Comparison of ENCODE assay signal across 23 mouse cellular contexts in the genomic region with DNA sequence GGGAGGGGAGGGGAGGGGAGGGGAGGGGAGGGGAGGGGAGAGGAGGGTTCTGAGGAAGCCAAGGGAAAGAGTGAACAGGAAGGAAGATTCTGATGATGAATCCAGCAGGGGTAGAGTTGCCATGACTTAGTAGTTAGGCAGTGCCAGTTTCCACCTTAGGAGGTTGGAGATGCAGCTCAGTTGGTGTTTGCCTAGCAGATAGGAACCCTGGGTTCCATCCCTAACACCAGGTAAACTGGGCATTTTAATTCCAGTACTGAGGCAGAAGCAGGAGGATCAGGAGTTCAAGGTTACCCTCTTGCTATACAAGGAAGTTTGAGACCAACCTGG. TPM values are rescaled to one million over a fixed set of nuclear protein-coding genes. Genes with fewer than 3 reads are reported as not detected.
DNase-seq lines count a peak whose midpoint lies in the region; ATAC-seq lines count a peak whose summit lies in the region.
"Had no signal": no experiment of that assay in that cellular context is flagged by ENCODE, and none has a peak within 500 bp of the region (broad histone marks: within the 10 kb centered on the region; RNA-seq: fewer than 3 reads in every experiment).

No protein-coding gene starts in this region.

- H3K27ac ChIP-seq in heart, embryonic 16.5 days (ENCODE audit: low read length) = peak overlapping the region; percentile 46; the same call in 1 of the 2 replicates
- H3K27ac ChIP-seq in heart, embryonic 11.5 days (ENCODE audit: low read depth, low read length) = no peak overlapping the region
- H3K27ac ChIP-seq in liver, embryonic 12.5 days = 0 out of 2 replicates have a peak overlapping the region, but pooled peaks have one; percentile 25
- no peak overlapping the region for H3K27ac ChIP-seq in liver, embryonic 11.5 days (ENCODE audit: low read depth, low read length)
- peak overlapping the region; percentile 66; the same call in 1 of the 2 replicates for H3K27ac ChIP-seq in intestine, embryonic 16.5 days (ENCODE audit: low read length)

- no peaks in the 10 kb centered on the region for H3K36me3 ChIP-seq in heart, embryonic 16.5 days (ENCODE audit: control insufficient read depth, insufficient read depth)
- H3K36me3 ChIP-seq in heart, embryonic 11.5 days (ENCODE audit: control insufficient read depth, insufficient read depth, low read length) = no peaks in the 10 kb centered on the region
- H3K36me3 ChIP-seq in liver, embryonic 12.5 days = no peaks in the 10 kb centered on the region
- no peaks in the 10 kb centered on the region for H3K36me3 ChIP-seq in liver, embryonic 11.5 days (ENCODE audit: control insufficient read depth, insufficient read depth, low read length)
- no peaks in the 10 kb centered on the region for H3K36me3 ChIP-seq in intestine, embryonic 16.5 days (ENCODE audit: control insufficient read depth, insufficient read depth, low read length)
- H3K36me3 ChIP-seq: embryonic facial prominence, embryonic 10.5 days; G1E; heart, embryonic 12.5 days; hindbrain, embryonic 12.5 days had no signal

- H3K27me3 ChIP-seq in heart, embryonic 16.5 days (ENCODE audit: control insufficient read depth, insufficient read depth, low read length) = no peaks in the 10 kb centered on the region
- no peaks in the 10 kb centered on the region for H3K27me3 ChIP-seq in heart, embryonic 11.5 days (ENCODE audit: control insufficient read depth, insufficient read depth, low read length)
- no peaks in the 10 kb centered on the region for H3K27me3 ChIP-seq in liver, embryonic 12.5 days (replicated peaks)
- no peaks in the 10 kb centered on the region for H3K27me3 ChIP-seq in liver, embryonic 11.5 days (replicated peaks; ENCODE audit: control insufficient read depth, insufficient read depth, low read length)
- H3K27me3 ChIP-seq in intestine, embryonic 16.5 days (replicated peaks; ENCODE audit: control insufficient read depth, insufficient read depth, low read length) = no peaks in the 10 kb centered on the region
- H3K27me3 ChIP-seq: forebrain, embryonic 13.5 days; heart, embryonic 12.5 days; hindbrain, embryonic 12.5 days had no signal

- no peaks in the 10 kb centered on the region for H3K9me3 ChIP-seq in heart, embryonic 16.5 days (replicated peaks; ENCODE audit: control insufficient read depth, low read length)
- no peaks in the 10 kb centered on the region for H3K9me3 ChIP-seq in heart, embryonic 11.5 days (replicated peaks; ENCODE audit: control insufficient read depth, low read length)
- H3K9me3 ChIP-seq in liver, embryonic 12.5 days (replicated peaks) = no peaks in the 10 kb centered on the region
- no peaks in the 10 kb centered on the region for H3K9me3 ChIP-seq in liver, embryonic 11.5 days (ENCODE audit: control insufficient read depth, low read length)
- H3K9me3 ChIP-seq in intestine, embryonic 16.5 days (ENCODE audit: control insufficient read depth, low read length) = no peaks in the 10 kb centered on the region
- H3K9me3 ChIP-seq: forebrain, embryonic 13.5 days; G1E; heart, embryonic 12.5 days; hindbrain, embryonic 12.5 days had no signal

- H3K4me3 ChIP-seq in heart, embryonic 16.5 days (ENCODE audit: low read length) = no peak overlapping the region
- H3K4me3 ChIP-seq in heart, embryonic 11.5 days (ENCODE audit: low read depth, low read length) = no peak overlapping the region
- no peak overlapping the region for H3K4me3 ChIP-seq in liver, embryonic 12.5 days
- no peak overlapping the region for H3K4me3 ChIP-seq in liver, embryonic 11.5 days (ENCODE audit: low read depth, low read length)
- no peak overlapping the region for H3K4me3 ChIP-seq in intestine, embryonic 16.5 days (ENCODE audit: low read length)

- no peak for ATAC-seq in heart, embryonic 16.5 days (replicated peaks; ENCODE audit: extremely low read depth, insufficient read depth, low FRiP score)
- ATAC-seq in heart, embryonic 11.5 days (replicated peaks; ENCODE audit: insufficient number of reproducible peaks, low FRiP score, low TSS enrichment) = no peak
- no peak for ATAC-seq in liver, embryonic 12.5 days
- no peak for ATAC-seq in liver, embryonic 11.5 days (replicated peaks; ENCODE audit: low FRiP score)
- no peak for ATAC-seq in intestine, embryonic 16.5 days
- ATAC-seq: CD4-positive, CD25-positive, alpha-beta regulatory T cell, adult 4 months; forebrain, embryonic 13.5 days; forebrain, postnatal 0 days; hindbrain, embryonic 16.5 days had no signal

- no peak overlapping the region for H3K4me2 ChIP-seq in heart, embryonic 16.5 days (ENCODE audit: low read depth, low read length)
- no peak overlapping the region for H3K4me2 ChIP-seq in heart, embryonic 11.5 days
- no peak overlapping the region for H3K4me2 ChIP-seq in liver, embryonic 12.5 days
- no peak overlapping the region for H3K4me2 ChIP-seq in liver, embryonic 11.5 days
- H3K4me2 ChIP-seq in intestine, embryonic 16.5 days (ENCODE audit: low read depth, low read length) = no peak overlapping the region

- peaks cover 46% of the 10 kb centered on the region for H3K4me1 ChIP-seq in heart, embryonic 16.5 days (ENCODE audit: control insufficient read depth, insufficient read depth, low read length)
- H3K4me1 ChIP-seq in heart, embryonic 11.5 days (ENCODE audit: control insufficient read depth, insufficient read depth, low read length) = peaks cover 9% of the 10 kb centered on the region
- H3K4me1 ChIP-seq in liver, embryonic 12.5 days = peaks cover 73% of the 10 kb centered on the region
- peaks cover 13% of the 10 kb centered on the region for H3K4me1 ChIP-seq in liver, embryonic 11.5 days (replicated peaks; ENCODE audit: control insufficient read depth, insufficient read depth, low read length)
- H3K4me1 ChIP-seq in intestine, embryonic 16.5 days (ENCODE audit: control insufficient read depth, insufficient read depth, low read length) = peaks cover 36% of the 10 kb centered on the region

- DNase-seq in liver, embryonic 11.5 days (ENCODE audit: low spot score) = no peak
- peak; percentile 50 for DNase-seq in 416B (ENCODE audit: low read depth)
- DNase-seq in ovary, postnatal 10 days (ENCODE audit: low spot score) = no peak
- no peak for DNase-seq in layer of hippocampus, adult 18-20 months (ENCODE audit: low spot score in 2 of 2)
- DNase-seq: adrenal gland, adult 8-10 months; adrenal gland, postnatal 36 days; B cell, adult 2 months; cerebellum, adult 2 months; cerebellum, postnatal 10 days; forebrain, postnatal 0 days; gastrocnemius, adult 2 months; gastrocnemius, postnatal 25 days had no signal

- no peak overlapping the region for H3K9ac ChIP-seq in heart, embryonic 16.5 days (ENCODE audit: low read length)
- no peak overlapping the region for H3K9ac ChIP-seq in heart, embryonic 11.5 days (ENCODE audit: low read depth, low read length)
- H3K9ac ChIP-seq in liver, embryonic 12.5 days = no peak overlapping the region
- H3K9ac ChIP-seq in liver, embryonic 11.5 days (ENCODE audit: low read depth, low read length) = no peak overlapping the region
- no peak overlapping the region for H3K9ac ChIP-seq in intestine, embryonic 16.5 days (ENCODE audit: low read depth, low read length)

RNA-seq across cellular contexts. Expression of a gene that starts 56.8 kb away (rescaled TPM):
- polyA plus RNA-seq in heart, embryonic 16.5 days (2015; fragmentation: Nextera tagmentation; extraction: Ambion mirVana) = 60.0 and 65.5 TPM in 2 replicates
- polyA plus RNA-seq in heart, embryonic 11.5 days (2014; fragmentation: Nextera tagmentation; extraction: Ambion mirVana) = 39.2 and 45.7 TPM in 2 replicates
- polyA plus RNA-seq in liver, embryonic 12.5 days (2016; fragmentation: Nextera tagmentation; extraction: Ambion mirVana) = 18.1 and 20.1 TPM in 2 replicates
- polyA plus RNA-seq in liver, embryonic 11.5 days (2014; fragmentation: Nextera tagmentation; extraction: Ambion mirVana) = 26.5 and 34.5 TPM in 2 replicates
- polyA plus RNA-seq in intestine, embryonic 16.5 days (2015; fragmentation: Nextera tagmentation; extraction: Ambion mirVana) = 32.5 and 33.2 TPM in 2 replicates
- total RNA-seq in layer of hippocampus, adult 18-20 months (2021) = 10 to 100 TPM; 46.9 to 47.6 TPM

Comparison
In these comparisons a context has a peak if more than half of its experiments do, and no peak if none do; other contexts are left out.
1. H3K27ac ChIP-seq: peak in heart, embryonic 16.5 days (single experiment), liver, embryonic 12.5 days (single experiment) and intestine, embryonic 16.5 days (single experiment); none in heart, embryonic 11.5 days (single experiment) and liver, embryonic 11.5 days (single experiment).